Mouse (Mus musculus) kidney, embryonic 16.5 days (tissue): ENCODE measurements around the gene Dctpp1. TPM values are rescaled to one million over a fixed set of nuclear protein-coding genes. Genes with fewer than 3 reads are reported as not detected.
A peak's percentile ranks its signal among the peaks of the same experiment; 100 is the strongest.

ENCODE experiments used
- ATAC-seq: fragments of 200-750 bp; cut with Nextera tagmentation; 2 replicates; pipeline ENCODE4 v1.8.0; 2017; ENCODE audit warnings: moderate TSS enrichment; ENCODE audit not compliant: low FRiP score, low TSS enrichment
- H3K27ac ChIP-seq: fragments of 300-500 bp; sonication (generic); 2 replicates; pipeline ENCODE4 v1.5.1; 2014; ENCODE audit warnings: low read length
- H3K27me3 ChIP-seq: fragments of 300-500 bp; sonication (generic); 2 replicates; pipeline ENCODE4 v1.6.1; 2014; ENCODE audit warnings: low read length, control low read depth, mixed read lengths; ENCODE audit not compliant: insufficient read depth
- H3K36me3 ChIP-seq: fragments of 300-500 bp; sonication (generic); 2 replicates; pipeline ENCODE4 v1.6.1; 2014; ENCODE audit warnings: low read length, control low read depth, mixed read lengths; ENCODE audit not compliant: insufficient read depth
- H3K4me1 ChIP-seq: fragments of 300-500 bp; sonication (generic); 2 replicates; pipeline ENCODE4 v1.6.1; 2014; ENCODE audit warnings: low read length, control low read depth, mixed read lengths; ENCODE audit not compliant: insufficient read depth
- H3K4me2 ChIP-seq: fragments of 300-500 bp; sonication (generic); replicated peaks from 2 replicates; pipeline ENCODE4 v1.6.1; 2014; ENCODE audit warnings: low read depth, low read length
- H3K4me3 ChIP-seq: fragments of 300-500 bp; sonication (generic); 2 replicates; pipeline ENCODE4 v1.5.1; 2014; ENCODE audit warnings: mild to moderate bottlenecking, low read length
- H3K9ac ChIP-seq: fragments of 300-500 bp; sonication (generic); replicated peaks from 2 replicates; pipeline ENCODE4 v1.6.1; 2014; ENCODE audit warnings: low read length
- H3K9me3 ChIP-seq: fragments of 300-500 bp; sonication (generic); 2 replicates; pipeline ENCODE4 v1.6.1; 2016; ENCODE audit warnings: low read length, control low read depth
- WGBS: fragments of 180-500 bp; shearing (Covaris S2); extraction: QIAGEN DNeasy Blood & Tissue Kit; methylation state at CpG from one replicate; pipeline ENCODE4 v1.1.7; 2014; 5-methylcytosine and 5-hydroxymethylcytosine counted together
- polyA plus RNA-seq: library from polyadenylated mRNA; unstranded; fragments of >200 nt; fragmentation: Nextera tagmentation; extraction: Ambion mirVana; gene quantifications from 2 replicates; pipeline ENCODE4 v1.2.1, GENCODE M21; 2015

The Dctpp1 gene
- polyA plus RNA-seq, 1 experiment from 2014 or later: 200 TPM

GRCm38 (mm10) chr7:127207374-127208294 lies 52.9 kb downstream of the Dctpp1 start:
- peak overlapping the region; percentile 95 for H3K4me3 ChIP-seq
- H3K4me1 ChIP-seq: peaks cover 16% of the 10 kb centered on the region
- ATAC-seq: peak; percentile 11
- peak overlapping the region; percentile 85 for H3K27ac ChIP-seq
- peaks cover 9% of the 10 kb centered on the region; the same call in 1 of the 2 replicates for H3K36me3 ChIP-seq
- under 1% methylated on average over 50 of the region's 53 CpGs for WGBS
- peak overlapping the region; percentile 92 for H3K9ac ChIP-seq
- peak overlapping the region; percentile 96 for H3K4me2 ChIP-seq
- no peaks in the 10 kb centered on the region for H3K9me3 ChIP-seq
- no peaks in the 10 kb centered on the region for H3K27me3 ChIP-seq

Other genes with a start within 250 kb of the Dctpp1 start
- gene Mvp, start 246.1 kb downstream of the Dctpp1 start, polyA plus RNA-seq: 19.7 and 21.4 TPM in 2 replicates
- 1.2 TPM in 1 of 2 replicates, not detected in the other for gene Pagr1b, start 244.2 kb downstream of the Dctpp1 start, polyA plus RNA-seq
- 61.3 and 88.7 TPM in 2 replicates for gene Pagr1a, start 243.4 kb downstream of the Dctpp1 start, polyA plus RNA-seq
- 34.7 and 51.6 TPM in 2 replicates for gene Gm42742, start 239.6 kb downstream of the Dctpp1 start, polyA plus RNA-seq
- gene Prrt2, start 239.5 kb downstream of the Dctpp1 start, polyA plus RNA-seq: 5.4 and 6.0 TPM in 2 replicates
- gene Maz, start 233.7 kb downstream of the Dctpp1 start, polyA plus RNA-seq: 47.9 and 48.1 TPM in 2 replicates
- 145 and 150 TPM in 2 replicates for gene Kif22, start 218.2 kb downstream of the Dctpp1 start, polyA plus RNA-seq
- gene Zg16, start 173.4 kb downstream of the Dctpp1 start, polyA plus RNA-seq: not detected in 2 replicates
- gene AI467606, start 169.3 kb downstream of the Dctpp1 start, polyA plus RNA-seq: 5.3 and 5.4 TPM in 2 replicates
- gene Qprt, start 138.5 kb downstream of the Dctpp1 start, polyA plus RNA-seq: 24.4 and 26.2 TPM in 2 replicates
- 0.21 and 0.32 TPM in 2 replicates for gene Spn, start 122.9 kb downstream of the Dctpp1 start, polyA plus RNA-seq
- gene Cd2bp2, start 64.7 kb downstream of the Dctpp1 start, polyA plus RNA-seq: 66.9 and 68.7 TPM in 2 replicates
- gene Tbc1d10b, start 52.2 kb downstream of the Dctpp1 start, polyA plus RNA-seq: 23.2 and 25.8 TPM in 2 replicates
- gene Mylpf, start 51.8 kb downstream of the Dctpp1 start, polyA plus RNA-seq: 26.7 and 28.8 TPM in 2 replicates
- 45.2 and 46.0 TPM in 2 replicates for gene Zfp553, start 27.6 kb downstream of the Dctpp1 start, polyA plus RNA-seq
- gene Sept1, start 27.6 kb downstream of the Dctpp1 start, polyA plus RNA-seq: 18.6 and 26.6 TPM in 2 replicates
- 60.5 and 64.3 TPM in 2 replicates for gene Zfp771, start 16.4 kb downstream of the Dctpp1 start, polyA plus RNA-seq
- 105 and 108 TPM in 2 replicates for gene Sephs2, start 13.3 kb upstream of the Dctpp1 start, polyA plus RNA-seq
- 1.0 and 1.4 TPM in 2 replicates for gene Itgal, start 35.6 kb upstream of the Dctpp1 start, polyA plus RNA-seq
- 25.4 and 25.5 TPM in 2 replicates for gene Zfp768, start 84.9 kb upstream of the Dctpp1 start, polyA plus RNA-seq
- gene Zfp747, start 115.3 kb upstream of the Dctpp1 start, polyA plus RNA-seq: 10.6 and 11.3 TPM in 2 replicates
- gene 9130019O22Rik, start 126.5 kb upstream of the Dctpp1 start, polyA plus RNA-seq: 6.8 and 7.0 TPM in 2 replicates
- 8.3 and 8.8 TPM in 2 replicates for gene E430018J23Rik, start 132.9 kb upstream of the Dctpp1 start, polyA plus RNA-seq
- 9.0 and 9.5 TPM in 2 replicates for gene Zfp764, start 146.1 kb upstream of the Dctpp1 start, polyA plus RNA-seq
- gene Zfp688, start 161.4 kb upstream of the Dctpp1 start, polyA plus RNA-seq: 28.1 and 32.0 TPM in 2 replicates
- 8.4 TPM in 2 replicates for gene Zfp689, start 188.4 kb upstream of the Dctpp1 start, polyA plus RNA-seq
- gene Prr14, start 198.9 kb upstream of the Dctpp1 start, polyA plus RNA-seq: 41.9 and 47.2 TPM in 2 replicates
- gene Fbrs, start 218.5 kb upstream of the Dctpp1 start, polyA plus RNA-seq: 12.2 and 13.1 TPM in 2 replicates